Mouse (Mus musculus) embryonic facial prominence, embryonic 10.5 days (tissue): ENCODE results near the gene Carhsp1. TPM values are rescaled to one million over a fixed set of nuclear protein-coding genes. Genes with fewer than 3 reads are reported as not detected.
A peak's percentile ranks its signal among the peaks of the same experiment; 100 is the strongest.

Experiments used
- DNase-seq: peaks from one replicate; pipeline ENCODE4 v3.0.0-alpha.2; 2017; ENCODE audit warnings: low spot score
- H3K27ac ChIP-seq: fragments of 300-500 bp; sonication (generic); replicated peaks from 2 replicates; pipeline ENCODE4 v1.5.1; 2016; ENCODE audit warnings: mild to moderate bottlenecking
- H3K27me3 ChIP-seq: fragments of 300-500 bp; sonication (generic); replicated peaks from 2 replicates; pipeline ENCODE4 v1.6.1; 2016; ENCODE audit warnings: low read depth, mild to moderate bottlenecking; ENCODE audit not compliant: poor library complexity, severe bottlenecking
- H3K36me3 ChIP-seq: fragments of 300-500 bp; sonication (generic); replicated peaks from 2 replicates; pipeline ENCODE4 v1.6.1; 2016; ENCODE audit warnings: mild to moderate bottlenecking, moderate library complexity
- H3K4me1 ChIP-seq: fragments of 300-500 bp; sonication (generic); 2 replicates; pipeline ENCODE4 v1.6.1; 2016
- H3K4me3 ChIP-seq: fragments of 300-500 bp; sonication (generic); 2 replicates; pipeline ENCODE4 v1.5.1; 2016; ENCODE audit warnings: mild to moderate bottlenecking, moderate library complexity
- H3K9me3 ChIP-seq: fragments of 300-500 bp; sonication (generic); 2 replicates; pipeline ENCODE4 v1.6.1; 2016; ENCODE audit warnings: mild to moderate bottlenecking
- WGBS: fragments of 180-500 bp; shearing (Covaris S2); methylation state at CpG from one replicate; pipeline ENCODE4 v1.1.7; 2016; 5-methylcytosine and 5-hydroxymethylcytosine counted together
- polyA plus RNA-seq: library from polyadenylated mRNA; unstranded; fragments of >200 nt; fragmentation: Nextera tagmentation; extraction: Ambion mirVana; gene quantifications from 2 replicates; pipeline ENCODE4 v1.2.1, GENCODE M21; 2016

Gene Carhsp1
- polyA plus RNA-seq = 168 and 176 TPM in 2 replicates

DNA sequence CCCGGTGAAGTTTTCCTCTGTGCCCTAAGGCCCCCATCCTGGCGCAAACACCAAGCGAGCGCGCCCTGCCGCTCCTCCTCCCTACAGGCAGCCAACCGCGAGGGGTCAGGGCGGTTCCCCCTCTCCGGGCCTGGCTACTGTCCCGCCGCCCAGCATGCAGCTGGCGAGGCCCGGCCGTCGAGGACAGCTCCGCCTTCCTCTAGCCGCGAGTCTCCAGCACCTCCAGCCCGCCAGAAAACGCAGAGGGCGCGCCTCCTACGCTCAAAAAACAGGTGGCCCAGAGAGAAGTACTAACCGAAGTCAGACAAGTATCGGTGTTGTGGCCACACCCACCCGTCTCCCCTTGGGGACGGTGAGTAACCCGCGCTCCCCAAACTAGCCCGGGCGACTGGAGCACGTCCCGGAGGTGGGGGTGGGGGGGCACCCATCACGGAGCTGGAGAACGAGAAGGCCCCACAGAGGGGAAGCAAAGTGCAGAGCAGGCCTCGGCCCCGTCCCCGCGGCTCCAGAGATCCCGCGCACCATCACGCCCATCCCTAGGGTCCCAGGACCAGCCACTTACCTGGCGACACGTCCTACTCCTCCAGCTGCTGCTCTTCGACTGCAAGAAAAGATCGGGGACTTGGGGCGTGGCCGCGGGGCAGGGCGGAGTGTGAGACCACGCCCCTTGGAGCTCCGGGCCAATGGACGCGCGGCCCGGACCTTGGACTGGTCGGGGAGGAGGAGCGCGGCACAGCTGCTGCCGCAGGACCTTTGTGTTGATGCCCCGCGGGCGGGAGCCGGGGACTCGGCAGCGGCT is at the start of gene Carhsp1:
TSS of gene Carhsp1 (minus strand) at position 605 of the 799 bp plus-strand sequence.
- peaks cover 25% of the 10 kb centered on the region for H3K36me3 ChIP-seq
- peaks cover 17% of the 10 kb centered on the region for H3K27me3 ChIP-seq
- peak; percentile 98 for DNase-seq
- H3K27ac ChIP-seq = peak within 1 kb of the TSS; percentile 92
- H3K4me3 ChIP-seq = peak within 1 kb of the TSS; percentile 81
- peaks cover 49% of the 10 kb centered on the region for H3K4me1 ChIP-seq
- H3K9me3 ChIP-seq = no peaks in the 10 kb centered on the region
- under 1% methylated on average over 67 of the region's 67 CpGs for WGBS

DNA sequence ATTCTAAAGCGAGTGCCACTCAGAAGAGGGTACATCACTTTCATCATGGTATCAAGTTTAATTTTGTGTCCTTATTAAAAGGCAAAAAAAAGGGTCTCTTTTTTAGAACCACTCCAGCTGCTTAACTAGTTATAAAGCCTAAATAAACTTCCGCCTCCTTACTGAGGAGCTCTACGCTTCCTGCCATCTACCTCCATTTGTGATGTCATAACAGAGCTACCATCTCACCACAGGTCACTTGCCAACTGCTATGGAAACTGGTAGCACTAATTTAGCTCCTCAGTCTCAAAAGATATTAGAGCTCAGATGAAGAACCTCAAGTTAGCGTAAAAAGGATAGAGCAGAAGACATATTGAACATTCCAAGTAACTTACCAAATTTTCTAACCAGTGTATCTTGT is 48.5 kb upstream of the Carhsp1 start:
- WGBS = 94% methylated on average over 4 of the region's 4 CpGs
- peaks cover 14% of the 10 kb centered on the region for H3K36me3 ChIP-seq
- H3K9me3 ChIP-seq = no peaks in the 10 kb centered on the region
- no peak overlapping the region for H3K27ac ChIP-seq
- no peaks in the 10 kb centered on the region for H3K27me3 ChIP-seq
- no peak overlapping the region for H3K4me3 ChIP-seq
- H3K4me1 ChIP-seq = peaks cover 12% of the 10 kb centered on the region
- DNase-seq = no peak

DNA sequence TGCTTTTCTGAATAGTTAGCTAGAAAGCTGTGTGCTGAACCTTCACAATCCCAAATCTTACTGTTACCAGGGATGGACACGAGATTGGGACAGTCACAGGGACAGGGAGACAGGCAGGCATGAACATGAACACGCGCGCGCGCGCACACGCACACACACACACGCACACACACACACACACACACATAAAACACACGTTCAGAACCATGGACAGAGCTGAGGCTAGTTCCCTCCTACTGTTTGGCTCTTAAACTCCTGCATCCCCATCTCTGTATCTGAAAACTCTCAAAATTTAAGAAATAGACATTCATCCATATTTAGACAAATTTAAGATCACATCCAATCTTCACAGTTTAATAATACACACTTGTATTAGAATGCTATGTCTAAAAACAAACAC is 45.8 kb upstream of the Carhsp1 start:
- H3K27me3 ChIP-seq = no peaks in the 10 kb centered on the region
- WGBS = 94% methylated on average over 10 of the region's 10 CpGs
- H3K27ac ChIP-seq = no peak overlapping the region
- H3K36me3 ChIP-seq = peaks cover 41% of the 10 kb centered on the region
- H3K9me3 ChIP-seq = no peaks in the 10 kb centered on the region
- H3K4me3 ChIP-seq = no peak overlapping the region
- DNase-seq = peak; percentile 28
- H3K4me1 ChIP-seq = peaks cover 15% of the 10 kb centered on the region

DNA sequence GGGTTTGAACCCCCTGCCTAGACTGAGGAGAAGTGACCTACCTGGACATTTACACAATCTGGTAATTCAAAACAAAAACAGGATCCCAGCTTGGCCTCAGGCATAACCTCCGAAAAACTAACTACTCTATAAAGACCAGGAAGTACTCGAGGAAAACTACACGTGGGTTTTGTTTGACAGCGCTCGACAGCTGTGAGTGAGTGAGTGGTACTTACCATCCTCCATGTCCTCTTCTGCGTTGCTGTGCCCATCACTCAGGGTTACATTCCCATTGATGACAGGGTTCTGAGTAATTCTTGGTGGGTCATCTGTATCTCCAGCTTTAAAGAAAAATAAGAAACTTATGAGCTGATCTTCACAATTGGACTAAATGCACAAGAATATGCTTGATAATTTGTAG is 44.3 kb upstream of the Carhsp1 start:
- Histone ChIP-seq H3K27me3 (no peaks in the 10 kb centered on the region), H3K36me3 (peaks cover 55% of the 10 kb centered on the region), H3K27ac (no peak overlapping the region), H3K4me1 (peaks cover 15% of the 10 kb centered on the region), H3K4me3 (no peak overlapping the region), H3K9me3 (no peaks in the 10 kb centered on the region)
- DNase-seq = no peak
- 80% methylated on average over 6 of the region's 6 CpGs for WGBS

DNA sequence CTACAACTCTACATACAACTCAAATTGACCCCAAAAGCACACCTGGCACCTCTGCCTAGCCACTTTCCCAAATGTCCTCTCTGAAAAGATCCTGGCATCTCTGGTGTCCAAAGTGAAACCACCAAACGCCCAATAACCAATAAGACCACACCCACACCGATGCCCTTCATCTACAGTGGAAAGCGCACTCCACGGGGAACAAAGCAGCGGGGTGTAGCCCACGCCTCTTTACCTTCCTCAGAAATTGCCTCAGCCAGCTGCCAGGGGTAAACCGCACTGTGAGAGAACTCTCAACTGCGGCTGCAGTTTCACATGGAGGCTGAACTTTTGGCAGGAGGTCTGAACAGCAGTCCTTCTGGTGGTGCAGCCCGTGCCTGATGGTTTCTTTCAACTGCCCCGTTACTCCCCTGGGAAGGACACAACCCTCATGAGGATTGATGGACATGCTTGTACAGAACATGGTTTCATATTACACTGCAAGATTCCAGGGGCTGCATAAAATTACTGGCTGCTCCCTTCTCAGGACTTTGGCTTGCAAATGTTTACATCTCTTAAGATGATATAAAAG is 43.6 kb upstream of the Carhsp1 start:
- H3K27ac ChIP-seq = no peak overlapping the region
- peaks cover 59% of the 10 kb centered on the region for H3K36me3 ChIP-seq
- WGBS = 80% methylated on average over 10 of the region's 10 CpGs
- H3K9me3 ChIP-seq = no peaks in the 10 kb centered on the region
- H3K4me1 ChIP-seq = peaks cover 15% of the 10 kb centered on the region
- DNase-seq = no peak
- H3K4me3 ChIP-seq = no peak overlapping the region
- H3K27me3 ChIP-seq = no peaks in the 10 kb centered on the region

DNA sequence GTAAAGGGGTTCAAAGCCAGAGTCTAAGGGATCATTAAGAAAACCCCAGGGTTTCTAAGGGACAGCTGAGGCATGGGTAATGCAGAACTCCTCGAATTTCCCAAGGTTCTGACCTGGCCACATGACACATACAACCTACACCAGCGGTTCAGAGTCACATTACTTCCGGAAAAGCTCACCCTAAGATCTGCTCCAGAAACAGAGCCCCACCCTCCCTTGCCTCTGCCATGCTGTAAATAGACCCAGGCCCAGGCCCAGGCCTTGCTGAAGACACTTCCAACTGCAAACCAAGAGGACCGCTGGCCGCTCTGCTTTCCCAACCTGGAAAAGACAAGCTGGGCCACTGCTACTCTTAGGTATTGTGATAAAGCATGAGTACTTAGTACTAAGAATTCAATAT is 42.9 kb upstream of the Carhsp1 start:
- WGBS = 84% methylated on average over 5 of the region's 5 CpGs
- DNase-seq = no peak
- Histone ChIP-seq H3K9me3 (no peaks in the 10 kb centered on the region), H3K27ac (no peak overlapping the region), H3K27me3 (no peaks in the 10 kb centered on the region), H3K36me3 (peaks cover 66% of the 10 kb centered on the region), H3K4me1 (peaks cover 15% of the 10 kb centered on the region), H3K4me3 (no peak overlapping the region)

DNA sequence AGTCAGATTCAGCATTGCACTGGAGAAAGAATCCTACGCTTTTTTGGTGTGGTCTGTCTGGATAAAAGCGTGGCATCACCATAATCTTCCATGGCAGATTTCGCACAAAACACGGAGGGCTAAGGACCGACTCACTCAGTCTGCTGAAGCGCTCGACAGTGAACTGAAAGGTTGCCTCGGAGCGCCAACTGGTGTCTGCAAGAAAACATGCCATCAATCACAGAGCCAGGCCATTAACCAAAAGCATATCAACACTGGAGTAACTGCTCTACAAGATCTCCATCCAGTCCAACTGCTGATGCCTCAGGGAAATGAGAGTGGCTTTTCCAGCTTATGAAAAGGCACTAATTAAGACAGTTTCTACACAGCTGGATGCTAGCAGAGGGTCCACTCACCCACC is 40.0 kb upstream of the Carhsp1 start:
- no peak for DNase-seq
- no peaks in the 10 kb centered on the region for H3K27me3 ChIP-seq
- no peak overlapping the region for H3K4me3 ChIP-seq
- H3K27ac ChIP-seq = no peak overlapping the region
- peaks cover 95% of the 10 kb centered on the region for H3K36me3 ChIP-seq
- no peaks in the 10 kb centered on the region for H3K9me3 ChIP-seq
- WGBS = 87% methylated on average over 9 of the region's 9 CpGs
- H3K4me1 ChIP-seq = peaks cover 11% of the 10 kb centered on the region; the same call in 1 of the 2 replicates

DNA sequence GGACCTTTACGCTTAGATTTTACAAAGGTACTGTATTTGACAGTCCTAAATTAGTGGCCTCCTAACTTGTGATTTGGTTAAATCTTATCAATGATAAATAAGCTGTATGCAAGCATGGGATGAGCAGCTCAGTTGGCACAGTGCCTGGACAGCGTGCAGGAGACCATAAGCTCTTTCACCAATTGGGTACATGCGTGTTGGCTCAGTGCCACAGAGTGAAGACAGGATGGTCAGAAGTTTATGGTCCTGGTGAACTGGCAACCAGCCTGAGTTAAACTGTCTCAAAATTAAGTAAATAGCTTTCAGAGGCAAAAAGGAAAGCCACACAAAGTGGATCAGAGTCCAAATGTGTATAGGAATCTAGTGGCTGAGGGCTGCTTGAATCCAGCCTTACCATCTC is 28.6 kb upstream of the Carhsp1 start:
- WGBS = 97% methylated on average over 3 of the region's 3 CpGs
- Histone ChIP-seq H3K4me1 (no peaks in the 10 kb centered on the region), H3K4me3 (no peak overlapping the region), H3K27ac (no peak overlapping the region), H3K9me3 (no peaks in the 10 kb centered on the region), H3K27me3 (no peaks in the 10 kb centered on the region), H3K36me3 (peaks cover 99% of the 10 kb centered on the region)
- DNase-seq = no peak

DNA sequence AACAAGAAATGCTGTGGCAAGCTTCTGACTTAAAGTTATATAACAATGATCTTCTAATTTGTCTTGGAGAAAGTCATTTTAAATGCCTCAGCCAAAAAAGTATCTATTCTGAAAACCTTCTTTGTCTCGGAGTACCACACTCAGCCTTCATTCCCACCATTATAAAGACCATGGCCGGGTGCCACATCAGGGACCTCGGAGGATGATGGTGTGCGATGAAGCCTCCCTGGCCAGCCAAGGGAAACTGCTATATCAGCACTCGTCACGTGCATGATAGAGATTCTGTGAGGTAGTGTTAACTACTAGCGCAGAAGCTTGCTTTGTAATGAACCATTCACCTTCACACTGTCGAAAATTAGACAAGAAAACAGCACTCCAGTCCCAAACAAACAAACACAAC is 27.6 kb upstream of the Carhsp1 start:
- WGBS = 95% methylated on average over 8 of the region's 8 CpGs
- H3K4me1 ChIP-seq = no peaks in the 10 kb centered on the region
- no peaks in the 10 kb centered on the region for H3K9me3 ChIP-seq
- no peaks in the 10 kb centered on the region for H3K27me3 ChIP-seq
- no peak overlapping the region for H3K4me3 ChIP-seq
- no peak for DNase-seq
- H3K36me3 ChIP-seq = peaks cover 99% of the 10 kb centered on the region
- no peak overlapping the region for H3K27ac ChIP-seq

DNA sequence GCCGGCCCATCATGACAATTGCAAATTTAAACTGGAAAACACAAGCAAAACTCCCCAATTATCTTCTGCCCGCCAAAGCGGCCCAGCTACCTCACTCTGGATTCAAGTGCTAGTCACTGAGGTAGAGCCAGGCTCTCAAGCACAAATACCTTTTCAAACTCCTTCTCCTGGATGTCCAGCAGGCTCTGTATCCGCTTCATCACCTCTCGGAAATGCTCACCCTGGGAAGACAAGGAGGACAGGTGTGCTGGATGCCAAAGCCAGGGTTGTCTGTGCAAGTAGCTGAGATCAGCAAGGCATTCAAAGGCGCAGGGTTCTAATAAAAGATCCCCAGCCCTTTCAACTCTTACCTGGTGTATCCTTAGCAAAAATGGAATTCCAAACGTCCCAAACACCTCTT is 19.3 kb upstream of the Carhsp1 start:
- 90% methylated on average over 7 of the region's 7 CpGs for WGBS
- H3K27me3 ChIP-seq = no peaks in the 10 kb centered on the region
- peaks cover 99% of the 10 kb centered on the region for H3K36me3 ChIP-seq
- H3K27ac ChIP-seq = no peak overlapping the region
- H3K9me3 ChIP-seq = no peaks in the 10 kb centered on the region
- H3K4me3 ChIP-seq = no peak overlapping the region
- DNase-seq = no peak
- no peaks in the 10 kb centered on the region for H3K4me1 ChIP-seq

DNA sequence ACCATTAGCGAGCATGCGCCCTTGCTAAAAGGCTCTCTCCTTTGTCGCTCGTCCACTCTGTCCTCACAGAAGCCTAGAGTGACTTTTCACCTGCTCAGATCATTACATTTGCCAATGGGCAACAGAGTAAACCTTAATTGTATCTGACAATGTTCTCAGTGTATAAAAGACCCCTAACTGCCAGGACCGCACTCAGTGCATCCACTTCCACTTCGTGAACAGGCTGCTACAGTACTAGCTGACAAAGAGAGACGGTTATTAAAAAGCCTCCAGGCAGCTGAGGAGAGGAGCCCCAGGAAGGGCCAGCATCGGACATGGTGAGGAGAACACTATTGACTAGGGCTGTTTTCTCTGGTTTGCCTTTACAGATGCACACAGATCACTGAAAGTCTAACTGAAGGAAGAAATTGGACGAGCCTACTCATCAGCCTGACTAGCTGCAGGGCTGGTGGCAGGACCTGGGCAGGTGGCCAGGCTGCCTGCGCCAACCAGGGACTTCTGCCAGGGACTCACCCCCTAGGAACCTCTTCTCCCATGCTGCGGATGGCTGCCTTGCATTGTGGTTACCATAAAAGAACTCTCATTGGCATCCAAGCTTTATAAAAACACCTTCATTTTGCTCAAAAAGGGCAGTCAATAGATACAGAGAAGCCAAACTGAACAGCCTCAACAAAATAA is 18.2 kb upstream of the Carhsp1 start:
- 95% methylated on average over 11 of the region's 11 CpGs for WGBS
- Histone ChIP-seq H3K9me3 (no peaks in the 10 kb centered on the region), H3K4me1 (no peaks in the 10 kb centered on the region), H3K27me3 (no peaks in the 10 kb centered on the region), H3K36me3 (peaks cover 93% of the 10 kb centered on the region), H3K4me3 (no peak overlapping the region), H3K27ac (no peak overlapping the region)
- no peak for DNase-seq

DNA sequence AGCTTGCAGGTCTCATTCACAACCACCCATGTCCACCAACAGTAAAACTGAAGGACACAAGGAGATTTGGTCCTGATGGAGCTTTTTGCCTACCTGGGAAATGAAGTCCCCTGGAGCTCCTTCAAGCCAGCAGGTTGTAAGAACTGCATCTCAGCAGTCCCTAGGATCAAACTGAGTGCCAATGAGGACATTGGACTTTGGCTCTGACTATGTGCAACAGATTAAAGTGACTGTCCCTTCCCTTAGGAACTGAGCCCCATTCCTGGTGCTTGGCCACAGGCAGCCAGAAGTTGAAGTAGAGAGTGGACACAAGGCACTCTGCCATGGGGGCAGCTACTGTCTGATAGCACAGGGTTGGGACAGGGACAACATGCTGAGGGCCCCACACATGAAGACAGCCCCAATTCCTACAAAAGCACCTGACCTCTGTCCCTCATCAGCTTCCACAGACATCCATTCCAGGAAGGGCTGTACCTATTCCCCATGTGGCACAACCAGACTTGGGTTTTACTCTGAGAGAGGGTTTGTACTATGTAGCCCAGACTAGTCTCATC is 15.7 kb upstream of the Carhsp1 start:
- Histone ChIP-seq H3K36me3 (peaks cover 81% of the 10 kb centered on the region), H3K9me3 (no peaks in the 10 kb centered on the region), H3K27ac (no peak overlapping the region), H3K27me3 (no peaks in the 10 kb centered on the region), H3K4me1 (no peaks in the 10 kb centered on the region), H3K4me3 (no peak overlapping the region)
- no peak for DNase-seq
